Mouse (Mus musculus) cerebellum, postnatal 14 days (tissue): Measurements from ENCODE around the gene 2410004B18Rik.

ENCODE experiments used
- DNase-seq, 2 experiments: peaks; one replicate each; pipeline ENCODE4 v3.0.0; 2021; ENCODE audit warnings: mixed read lengths in 2 of 2

Gene 2410004B18Rik

GRCm38 (mm10) chr3:145929525-145930400 is 8.1 kb upstream of the 2410004B18Rik start:
- DNase-seq = no peak

DNA sequence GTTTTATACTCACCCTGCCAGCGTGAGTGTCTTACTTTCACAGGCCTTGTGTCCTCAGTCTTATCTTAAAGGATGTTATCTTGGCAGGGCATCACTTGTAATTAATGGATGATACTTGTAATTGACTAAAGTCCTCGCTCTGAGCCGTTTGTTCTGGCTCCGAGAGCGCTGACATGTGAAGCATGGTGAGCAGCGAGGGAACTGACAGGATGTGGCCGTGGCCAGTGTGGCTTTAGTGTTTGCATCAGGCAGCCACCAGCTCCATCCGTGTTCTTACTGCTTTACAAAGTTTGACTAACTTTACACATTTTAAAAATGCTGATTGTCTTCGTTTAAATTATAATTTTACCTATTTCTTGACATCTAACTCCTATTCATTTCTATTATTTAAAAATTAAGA is 4.0 kb upstream of the 2410004B18Rik start:
- DNase-seq = no peak

DNA sequence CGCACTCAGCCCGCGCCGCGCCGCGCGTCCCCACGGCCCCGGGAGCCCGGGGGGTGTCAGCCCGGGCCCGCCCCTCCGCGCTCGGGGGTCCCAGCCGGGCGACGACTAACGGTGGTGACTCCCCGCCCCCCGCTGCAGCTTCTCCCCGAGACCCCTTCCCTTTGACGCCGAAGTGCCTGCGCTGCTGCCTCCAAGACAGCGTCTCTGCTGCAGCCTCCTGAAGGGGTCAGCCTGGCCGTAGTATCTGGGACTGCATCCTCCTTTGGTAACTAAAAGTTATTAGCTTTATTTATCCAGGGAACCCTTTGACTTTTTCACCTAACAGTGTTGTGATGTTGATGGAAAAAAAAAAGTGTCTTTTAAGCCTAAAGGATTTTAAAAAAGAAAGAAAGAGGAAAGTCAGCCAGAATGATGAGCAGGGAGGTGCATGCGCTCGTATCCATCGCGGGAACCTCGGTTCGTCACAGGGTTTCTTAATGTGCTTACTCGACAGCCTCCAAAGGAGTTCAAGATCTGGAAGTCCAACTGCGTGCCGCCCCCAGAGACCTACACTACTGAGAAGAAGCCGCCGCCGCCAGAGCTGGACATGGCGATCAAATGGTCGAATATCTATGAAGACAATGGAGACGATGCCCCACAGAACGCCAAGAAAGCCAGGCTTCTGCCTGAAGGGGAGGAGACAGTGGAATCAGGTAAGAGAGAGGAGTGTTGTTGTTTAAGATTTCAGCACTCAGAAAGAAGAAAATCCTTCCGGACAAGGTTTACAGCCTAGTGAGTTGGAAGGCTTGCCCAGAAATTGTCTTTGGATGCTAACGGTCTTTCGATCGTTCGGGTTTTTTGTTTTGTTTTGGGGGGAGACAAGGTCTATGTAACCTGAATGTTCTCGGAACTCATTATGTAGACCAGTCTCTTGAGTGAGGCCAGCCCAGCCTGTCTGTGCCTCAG is 863 bp downstream of the 2410004B18Rik start:
- peak in 1 of 2 experiments; percentile 40 for DNase-seq

- DNase-seq = no peak
These were observed 1.6 kb downstream of the 2410004B18Rik start for GRCm38 (mm10) chr3:145939402-145939801.

GRCm38 (mm10) chr3:145939971-145940370 is 2.2 kb downstream of the 2410004B18Rik start:
- DNase-seq = no peak

- DNase-seq = peak; percentile 78
These were observed 4.2 kb downstream of the 2410004B18Rik start for GRCm38 (mm10) chr3:145941971-145942370.

DNA sequence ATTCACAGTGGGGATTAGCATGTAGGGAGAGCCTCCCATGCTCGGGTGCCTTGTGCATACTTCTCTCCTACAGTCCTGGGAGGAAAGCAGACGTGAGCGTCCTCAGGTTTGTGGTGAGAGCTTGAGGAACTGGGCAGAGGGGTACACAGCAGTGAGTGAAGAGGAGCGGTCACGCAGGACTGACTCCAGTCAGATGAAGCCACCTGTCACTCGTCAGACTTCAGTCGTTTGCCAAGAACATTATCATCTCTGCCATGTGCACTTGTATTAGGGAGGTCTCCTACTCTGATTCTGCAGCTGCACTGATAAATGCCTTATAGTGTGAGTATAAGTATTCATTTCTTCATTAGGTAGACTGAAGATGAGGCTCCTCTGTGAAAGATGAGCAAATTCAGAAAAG is 6.5 kb downstream of the 2410004B18Rik start:
- DNase-seq = no peak

- DNase-seq = no peak
These were observed 8.1 kb downstream of the 2410004B18Rik start for GRCm38 (mm10) chr3:145945904-145946303.

- DNase-seq = no peak
These were observed 8.8 kb downstream of the 2410004B18Rik start for GRCm38 (mm10) chr3:145946654-145947053.

- DNase-seq = no peak
These were observed 9.9 kb downstream of the 2410004B18Rik start for GRCm38 (mm10) chr3:145947539-145948204.

GRCm38 (mm10) chr3:145950034-145950814 is 12.4 kb downstream of the 2410004B18Rik start:
- DNase-seq = peak; percentile 55 to 60

DNA sequence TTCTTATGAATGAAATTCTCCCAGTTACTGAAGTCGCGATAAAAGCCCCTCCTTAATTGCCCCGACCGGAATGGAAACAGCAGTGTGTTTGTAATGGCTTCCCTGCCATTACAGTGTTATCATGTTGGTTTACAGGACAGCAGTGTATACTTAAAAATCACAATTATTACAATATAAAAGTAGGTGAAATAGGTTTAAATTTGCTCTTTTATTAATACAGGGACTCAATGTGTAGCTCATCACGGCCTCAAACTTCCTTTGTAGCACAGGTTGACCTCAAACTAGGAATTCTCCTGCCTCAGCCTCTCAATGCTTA is 13.0 kb downstream of the 2410004B18Rik start:
- no peak for DNase-seq

DNA sequence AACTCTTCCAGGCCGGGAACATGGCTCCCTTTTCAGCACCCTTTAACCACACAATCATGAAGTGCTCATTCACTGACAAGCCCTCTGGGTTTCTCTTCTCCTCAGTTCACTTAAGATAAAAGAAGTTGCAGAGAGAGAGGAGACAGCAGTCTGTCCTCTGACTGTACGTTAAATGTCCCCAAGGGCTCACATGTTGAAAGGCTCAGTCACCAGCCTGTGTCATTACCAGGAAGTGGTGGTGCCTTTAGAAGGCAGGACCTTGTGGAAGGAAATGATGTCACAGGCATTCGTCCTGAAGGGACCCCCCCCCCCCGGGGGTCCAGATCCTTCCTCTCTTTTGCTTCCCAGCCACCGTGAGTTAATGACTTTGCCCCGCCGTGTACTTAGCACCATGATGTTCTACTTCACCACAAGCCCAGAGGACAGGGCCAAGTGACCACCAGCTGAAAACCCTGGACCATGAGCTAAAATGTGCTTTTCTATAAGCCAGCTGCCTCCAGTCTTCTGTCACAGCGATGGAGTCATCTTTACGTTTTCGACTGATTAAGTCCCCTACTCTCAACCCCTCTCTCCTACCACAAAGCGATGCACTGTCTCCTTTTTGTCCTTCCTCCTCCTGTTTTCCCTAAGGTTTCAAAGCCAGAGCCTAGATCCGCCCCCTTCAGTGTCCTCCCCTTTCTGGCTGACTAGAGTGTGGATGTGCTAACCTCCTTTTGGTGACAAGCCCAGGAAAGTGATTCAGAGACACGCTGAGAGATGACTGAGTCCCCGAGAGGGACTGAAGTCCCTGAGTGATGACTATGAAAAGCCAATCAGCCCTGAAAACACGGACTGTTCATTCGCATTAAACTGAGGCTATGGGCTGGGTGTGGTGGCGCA is 13.7 kb downstream of the 2410004B18Rik start:
- no peak for DNase-seq

DNA sequence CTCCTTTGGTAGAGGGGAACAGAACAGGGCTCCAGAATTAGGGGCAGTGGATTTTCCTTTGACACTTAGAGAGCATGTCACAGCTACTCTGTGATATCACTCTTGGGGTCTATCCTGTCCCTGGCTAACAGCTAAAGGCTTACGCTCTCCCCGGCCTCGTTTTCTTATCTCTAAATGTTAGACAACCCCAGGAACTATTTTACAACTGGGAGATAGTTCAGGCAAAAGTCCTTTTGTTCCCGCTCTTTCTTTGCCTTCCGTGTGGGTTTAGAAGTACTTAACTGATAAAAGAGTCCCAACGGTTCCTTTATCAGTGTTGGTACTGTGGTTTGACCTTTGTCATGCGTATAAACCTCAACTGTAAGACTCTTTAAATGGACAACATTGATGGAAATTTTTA is 15.1 kb downstream of the 2410004B18Rik start:
- no peak for DNase-seq

GRCm38 (mm10) chr3:145953411-145953810 is 15.6 kb downstream of the 2410004B18Rik start:
- no peak for DNase-seq

DNA sequence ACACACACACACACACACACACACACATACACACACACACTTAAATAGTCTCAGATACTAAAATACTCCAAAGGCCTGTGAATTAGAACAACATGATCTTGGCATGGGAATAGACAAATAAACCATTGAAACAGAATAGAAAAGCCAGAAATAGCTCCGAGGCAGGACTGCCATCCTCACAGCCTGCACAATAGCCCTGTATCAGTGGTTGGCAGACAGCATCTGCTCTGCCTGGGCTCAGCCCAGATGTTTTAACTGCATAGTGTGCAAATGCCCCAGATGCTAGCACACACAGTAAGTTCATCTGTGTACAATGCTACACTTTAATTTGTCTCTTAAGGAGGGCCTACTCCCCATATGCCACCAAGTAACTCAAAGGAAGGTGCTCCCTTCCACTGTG is 22.0 kb downstream of the 2410004B18Rik start:
- DNase-seq = no peak

- no peak for DNase-seq
These were observed 24.6 kb downstream of the 2410004B18Rik start for GRCm38 (mm10) chr3:145962411-145962810.

GRCm38 (mm10) chr3:145963101-145964017 is 25.5 kb downstream of the 2410004B18Rik start:
- no peak for DNase-seq

- no peak for DNase-seq
These were observed 26.2 kb downstream of the 2410004B18Rik start for GRCm38 (mm10) chr3:145964018-145964387.

DNA sequence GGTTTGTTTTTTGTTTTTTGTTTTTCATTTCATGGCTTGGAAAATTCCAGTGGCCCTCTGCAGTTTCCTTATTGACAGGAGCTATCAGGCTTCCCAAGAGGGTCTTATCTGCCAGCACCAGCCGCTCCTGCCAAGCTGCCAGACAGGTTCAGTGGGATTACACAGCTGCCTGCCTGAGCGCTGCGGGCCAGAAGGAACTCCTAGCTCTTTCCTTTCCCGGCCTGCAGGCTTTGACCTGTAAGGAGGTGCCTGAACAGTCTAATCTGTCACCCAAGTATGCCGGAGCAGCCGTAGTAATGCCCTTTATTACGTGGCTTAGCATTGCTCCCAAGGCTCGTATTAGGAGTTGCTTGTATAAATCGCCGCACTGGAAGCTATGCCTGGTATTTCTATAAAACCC is 26.7 kb downstream of the 2410004B18Rik start:
- DNase-seq = no peak
